Mouse (Mus musculus) erythroid progenitor cell, adult 5-6 weeks (primary cell): ENCODE measurements around the gene Selenok. TPM values are rescaled to one million over a fixed set of nuclear protein-coding genes. Genes with fewer than 3 reads are reported as not detected.

Source experiments
- ATAC-seq: replicated peaks from 2 replicates; pipeline ENCODE4 v1.8.0; 2016; ENCODE audit warnings: moderate number of reproducible peaks, mild to moderate bottlenecking, moderate TSS enrichment, inconsistent platforms; ENCODE audit not compliant: poor library complexity, low FRiP score, severe bottlenecking
- total RNA-seq, 2 experiments: library from RNA; stranded (forward) in 1 of 2; stranded (reverse) in 1 of 2; fragments of 150-400 nt in 1 of 2; fragments of 186-747, 209-891 nt in 1 of 2; gene quantifications; 2 replicates each; pipeline versions ENCODE4 v1.2.3 to v1.2.4; 2015 to 2017; ENCODE audit warnings: low replicate concordance in 2 of 2

The Selenok gene
- total RNA-seq (2015; ENCODE audit: low replicate concordance) (42.9 and 44.4 TPM in 2 replicates), total RNA-seq (2017; ENCODE audit: low replicate concordance) (66.3 and 108 TPM in 2 replicates)

DNA sequence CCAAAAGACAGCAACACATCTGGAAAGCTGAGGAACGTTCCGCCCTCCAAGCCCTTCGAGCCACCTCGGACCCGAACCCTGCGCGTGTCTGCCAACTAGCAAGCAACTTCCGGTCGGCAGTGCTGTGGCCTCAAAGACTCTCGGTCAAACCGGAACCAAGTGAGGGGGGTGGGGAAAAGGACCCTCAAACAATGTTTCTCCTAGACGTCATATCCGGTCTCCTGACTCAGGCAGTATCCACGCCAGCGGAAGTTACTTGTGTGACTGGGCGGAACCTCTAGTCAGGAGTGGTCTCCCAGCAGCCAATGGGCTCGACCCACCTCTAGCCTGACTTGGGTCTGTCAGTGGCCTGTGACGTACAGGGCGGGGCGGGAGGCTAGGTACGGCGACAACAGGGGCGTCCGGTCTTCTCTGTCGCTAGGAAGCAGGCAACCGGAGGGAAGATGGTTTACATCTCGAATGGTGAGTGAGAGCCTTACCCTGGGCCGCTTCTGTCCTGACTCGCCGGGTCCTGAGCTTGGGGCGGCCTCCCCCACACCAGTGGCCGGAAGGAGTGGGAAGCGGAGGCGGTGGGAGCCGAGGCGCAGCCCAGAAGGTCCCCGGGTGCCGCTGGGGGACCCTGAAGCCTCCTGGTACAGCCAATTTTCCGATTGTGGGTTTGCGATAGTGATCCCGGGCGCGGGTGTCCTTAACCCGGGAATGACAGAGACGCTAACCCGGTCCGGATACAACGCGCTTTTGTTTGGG is at the start of gene Selenok:
Selenok (plus strand) TSS at position 234 of the 747 bp plus-strand sequence.
- ATAC-seq, result peak; percentile 99

DNA sequence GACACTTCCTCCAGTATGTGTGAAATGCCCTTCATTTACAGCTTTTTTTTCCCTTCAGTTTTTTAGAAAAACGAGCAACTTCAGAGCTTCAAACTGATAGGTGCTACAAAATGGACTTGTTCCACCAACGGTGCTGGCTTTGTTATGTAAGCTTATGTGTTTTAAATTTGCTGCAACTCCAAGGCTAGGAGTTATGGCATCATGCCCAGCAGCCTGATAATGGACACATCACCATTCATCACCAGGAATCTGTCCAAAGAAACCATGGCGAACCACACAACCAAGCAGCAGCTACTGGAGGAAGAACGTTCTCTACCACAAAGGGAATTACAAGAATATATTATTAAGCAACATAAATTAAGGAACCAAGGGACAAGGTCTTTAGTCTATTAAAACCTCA is 39.1 kb upstream of the Selenok start:
- ATAC-seq, result no peak

GRCm38 (mm10) chr14:29935516-29935915 is 32.6 kb upstream of the Selenok start:
- no peak for ATAC-seq

GRCm38 (mm10) chr14:29937466-29937865 is 30.6 kb upstream of the Selenok start:
- no peak for ATAC-seq

DNA sequence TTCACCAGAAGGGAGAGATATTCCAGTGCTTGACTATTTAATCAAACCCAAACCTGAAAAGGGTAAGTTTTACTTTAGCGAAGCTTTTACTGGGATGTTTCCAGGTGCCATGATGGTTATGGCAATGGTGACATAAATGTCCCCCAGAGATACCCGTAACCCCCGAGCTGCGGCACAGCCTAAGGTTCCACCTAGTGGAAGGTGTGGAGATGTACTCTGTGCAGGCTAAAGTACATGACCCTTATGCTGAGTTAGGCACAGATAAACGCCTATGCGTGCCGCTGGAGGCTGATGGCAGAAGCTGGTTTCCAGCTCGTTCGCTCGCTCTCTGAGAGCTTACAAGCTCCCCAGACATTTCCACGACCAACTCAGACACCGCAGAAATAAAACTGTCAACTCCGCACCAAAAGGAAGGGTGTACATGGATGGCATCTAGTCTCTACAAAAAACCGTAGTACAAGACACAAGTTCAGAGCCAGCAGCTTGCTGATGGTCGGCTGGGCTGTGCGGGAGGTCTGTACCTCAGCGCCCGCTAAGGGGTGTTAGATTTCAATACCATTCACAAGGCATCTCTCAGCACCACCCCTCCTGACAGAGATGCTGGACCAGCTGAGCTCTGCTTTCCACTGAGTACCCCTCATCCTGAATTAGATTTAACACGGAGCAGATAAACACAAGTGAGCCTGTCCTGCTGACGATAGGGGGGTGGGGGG is 28.4 kb upstream of the Selenok start:
- no peak for ATAC-seq

- ATAC-seq, result no peak
Observed at GRCm38 (mm10) chr14:29940313-29940812, 27.7 kb upstream of the Selenok start.

DNA sequence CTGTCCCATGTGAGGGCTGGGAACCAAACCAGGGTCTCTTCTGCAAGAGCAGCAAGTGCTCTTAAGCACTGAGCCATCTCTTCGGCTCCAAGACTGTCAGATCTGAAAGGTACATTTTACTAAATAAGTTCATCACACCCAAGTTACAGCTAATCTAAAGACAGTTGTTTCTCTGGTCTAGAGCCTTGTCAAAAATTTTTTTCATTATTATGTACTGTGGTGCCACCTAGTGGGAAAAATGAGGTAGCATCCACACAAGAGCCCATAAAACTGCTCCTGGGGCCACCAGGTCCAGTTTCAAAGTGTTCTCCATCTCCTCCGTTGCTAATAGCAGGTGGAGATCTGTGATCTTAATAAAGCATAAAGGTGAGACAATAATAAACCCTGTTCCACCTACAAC is 27.2 kb upstream of the Selenok start:
- no peak for ATAC-seq

DNA sequence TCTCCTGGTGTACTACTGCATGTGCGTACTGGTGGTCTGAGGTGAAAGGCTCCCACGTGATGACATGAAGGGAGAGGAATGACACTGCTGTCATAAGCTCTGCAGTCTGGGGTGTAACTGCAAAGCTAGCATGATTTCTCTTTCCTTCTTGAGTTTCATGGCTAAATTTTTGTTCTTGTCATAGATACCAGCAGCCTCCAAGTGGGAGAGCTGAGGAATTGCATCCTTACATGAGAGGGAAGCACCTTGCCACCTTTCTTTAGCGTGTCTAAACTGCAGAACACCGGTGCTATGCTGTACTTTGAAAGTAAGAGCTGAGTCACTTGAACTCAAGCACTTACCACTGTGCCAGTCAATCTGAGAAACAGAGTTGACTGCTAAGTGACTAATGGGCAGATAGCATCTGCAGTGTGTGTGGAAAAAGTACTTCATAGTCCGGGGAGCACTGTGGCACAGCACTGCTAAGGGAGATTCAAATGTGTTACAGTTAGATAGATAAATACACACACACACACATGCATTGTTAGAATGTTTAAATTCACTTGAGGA is 21.3 kb upstream of the Selenok start:
- ATAC-seq, result no peak

GRCm38 (mm10) chr14:29950805-29951204 is 17.3 kb upstream of the Selenok start:
- ATAC-seq, result no peak

DNA sequence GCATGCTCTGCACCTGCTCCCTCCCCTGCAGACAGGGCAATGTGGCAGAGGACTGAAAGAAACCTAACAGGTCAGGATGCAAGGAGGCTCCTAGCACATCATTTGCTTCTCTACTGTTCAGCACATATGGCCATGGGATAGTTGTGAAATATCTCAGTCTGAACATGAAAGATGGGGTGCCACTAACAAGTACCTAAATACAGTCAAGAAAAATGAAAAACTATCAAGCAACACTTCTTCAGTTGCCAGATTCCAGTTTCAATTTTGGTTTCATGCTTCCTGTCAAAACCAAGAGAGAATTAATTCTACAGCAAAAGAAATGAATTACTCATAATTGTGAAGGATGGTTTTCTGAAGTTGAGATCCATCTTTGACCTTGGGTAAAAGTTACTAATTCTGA is 10.7 kb upstream of the Selenok start:
- no peak for ATAC-seq

DNA sequence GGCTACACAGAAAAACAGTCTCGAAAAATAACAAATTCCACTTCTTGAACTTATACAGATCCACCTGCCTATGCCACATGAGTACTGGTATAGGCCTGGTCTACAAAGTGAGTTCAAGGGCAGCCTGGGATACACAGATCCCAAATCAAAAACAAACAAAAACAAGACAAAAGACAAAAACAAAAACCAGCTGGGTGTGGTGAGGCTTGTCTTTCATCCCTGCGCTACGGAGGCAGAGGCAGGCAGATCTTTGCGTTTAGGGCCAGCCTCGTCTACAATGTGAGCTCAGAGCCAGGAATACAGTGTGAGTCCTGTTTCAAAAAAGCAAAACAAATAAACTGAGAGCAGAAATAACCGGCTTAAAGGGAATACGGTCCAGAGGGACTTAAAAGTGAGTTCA is 497 bp upstream of the Selenok start:
- ATAC-seq, result no peak

DNA sequence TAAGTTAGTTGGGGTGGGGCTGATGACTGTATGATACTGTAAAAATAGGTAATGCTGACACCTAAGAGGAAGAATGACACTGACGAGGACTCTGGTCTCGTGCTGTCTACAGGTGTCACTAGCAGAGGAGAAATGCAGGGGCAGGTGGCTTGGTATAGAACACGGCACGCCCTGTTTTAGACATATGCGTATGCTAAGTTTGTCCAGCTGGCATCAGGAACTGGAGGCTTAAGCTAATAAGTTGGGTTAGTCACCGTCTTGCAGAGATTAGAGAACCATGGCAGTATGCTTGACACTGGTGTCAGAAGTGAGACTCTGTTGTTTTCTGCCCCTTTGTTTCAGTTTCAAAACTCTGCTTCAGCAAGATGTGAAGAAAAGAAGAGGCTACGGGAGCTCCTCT is 3.3 kb downstream of the Selenok start:
- ATAC-seq, result no peak

GRCm38 (mm10) chr14:29971993-29972392 is 3.9 kb downstream of the Selenok start:
- ATAC-seq, result no peak

DNA sequence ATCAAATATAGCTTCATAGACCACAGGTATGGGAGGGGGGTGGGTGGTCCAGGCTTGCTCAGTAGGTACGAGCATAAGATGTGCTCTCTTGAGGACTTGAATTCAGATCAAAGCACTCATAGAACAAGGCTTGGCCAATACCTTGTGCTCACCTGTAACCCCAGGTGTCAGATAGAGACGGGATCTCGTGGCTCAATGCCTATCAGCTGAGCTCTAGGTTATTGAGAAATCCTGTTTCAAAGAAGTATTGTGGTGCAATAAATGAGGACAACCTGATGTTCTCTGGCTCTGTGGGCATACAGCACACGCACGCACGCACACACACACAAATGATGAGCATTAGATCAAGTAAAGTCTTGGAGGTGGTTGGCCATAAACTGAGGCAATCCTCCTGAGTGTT is 8.8 kb downstream of the Selenok start:
- ATAC-seq, result no peak

DNA sequence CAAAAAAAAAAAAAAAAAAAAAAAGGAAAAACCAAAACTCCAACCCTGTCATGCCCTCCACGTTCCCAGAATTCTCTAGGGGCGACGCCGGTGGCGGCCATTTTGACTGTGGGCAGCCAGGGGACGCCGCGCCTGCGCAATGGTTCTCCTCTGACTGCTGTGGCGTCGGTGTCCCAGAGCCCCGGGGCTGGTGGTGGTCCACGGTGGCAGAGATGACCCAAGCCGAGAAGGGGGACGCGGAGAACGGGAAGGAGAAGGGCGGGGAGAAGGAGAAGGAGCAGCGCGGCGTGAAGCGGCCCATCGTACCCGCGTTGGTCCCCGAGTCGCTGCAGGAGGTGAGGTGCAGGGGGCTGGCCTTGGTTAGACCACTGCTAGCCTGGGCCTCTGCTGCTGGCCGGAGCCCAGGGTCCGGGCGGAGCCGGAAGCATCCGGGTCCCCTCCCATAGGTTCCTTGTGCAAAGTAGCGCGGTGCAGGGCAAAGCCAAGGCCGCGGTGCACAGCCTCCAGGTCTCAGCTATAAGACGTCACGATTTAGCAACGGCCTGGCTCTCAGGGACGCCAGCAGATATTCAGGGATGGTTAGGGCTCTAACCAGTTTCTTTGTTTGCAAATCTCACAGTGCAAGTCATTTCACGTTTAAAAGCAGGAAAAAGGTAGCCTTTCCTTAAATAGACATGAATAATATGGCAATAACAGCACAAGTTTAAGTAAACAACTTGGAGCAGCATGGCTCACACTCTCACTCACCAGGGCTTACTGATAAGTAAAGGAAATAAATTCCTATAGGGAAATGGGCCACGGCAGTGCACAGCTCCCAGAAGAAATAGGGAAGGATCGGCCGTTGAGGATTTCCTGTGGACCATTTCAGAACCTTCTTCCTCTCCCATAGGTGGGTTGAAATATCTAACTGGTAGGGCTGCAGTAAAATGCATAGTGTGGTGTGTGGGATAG is 10.4 kb downstream of the Selenok start, which contains the start of gene Actr8:
Actr8 (plus strand) TSS at position 84 of the 951 bp plus-strand sequence.
- peak; percentile 92 for ATAC-seq

DNA sequence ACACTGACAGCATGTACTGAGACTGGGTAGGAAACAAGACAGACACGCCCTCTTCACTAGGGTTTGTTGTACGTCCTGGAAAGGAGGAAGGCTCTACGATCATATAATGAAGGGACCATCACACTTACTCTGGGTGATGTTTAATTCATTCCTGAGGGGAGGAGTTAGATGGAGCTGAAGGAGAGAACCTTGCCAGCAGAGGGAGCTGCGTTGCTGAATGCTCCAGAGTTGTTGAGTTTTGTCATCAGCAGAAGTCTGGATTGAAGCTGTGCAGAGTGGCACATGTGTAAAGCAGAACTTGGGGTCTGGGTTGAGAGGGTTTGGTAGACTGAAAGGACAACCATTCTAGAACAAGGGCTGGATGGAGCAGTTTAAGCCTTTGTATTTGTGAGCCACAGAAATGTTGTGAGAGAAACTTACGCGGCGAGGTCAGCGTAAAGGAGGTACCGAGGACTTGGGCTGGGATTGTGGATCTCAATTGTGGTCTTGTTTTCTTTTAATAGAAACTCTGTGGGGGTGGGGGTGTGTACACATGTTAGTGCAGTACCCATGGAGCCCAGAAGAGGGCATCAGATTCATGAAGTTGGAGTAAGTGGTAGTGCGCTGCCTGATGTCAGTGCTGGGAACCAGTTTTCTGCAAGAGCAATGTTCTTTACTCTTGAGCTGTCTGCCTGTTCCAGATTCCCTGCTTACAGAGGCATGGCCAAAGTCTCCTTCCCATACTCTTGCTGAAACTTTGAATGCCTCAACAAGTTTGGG is 12.5 kb downstream of the Selenok start:
- ATAC-seq, result 0 out of 2 replicates have a peak, but pooled peaks have one; percentile 32

DNA sequence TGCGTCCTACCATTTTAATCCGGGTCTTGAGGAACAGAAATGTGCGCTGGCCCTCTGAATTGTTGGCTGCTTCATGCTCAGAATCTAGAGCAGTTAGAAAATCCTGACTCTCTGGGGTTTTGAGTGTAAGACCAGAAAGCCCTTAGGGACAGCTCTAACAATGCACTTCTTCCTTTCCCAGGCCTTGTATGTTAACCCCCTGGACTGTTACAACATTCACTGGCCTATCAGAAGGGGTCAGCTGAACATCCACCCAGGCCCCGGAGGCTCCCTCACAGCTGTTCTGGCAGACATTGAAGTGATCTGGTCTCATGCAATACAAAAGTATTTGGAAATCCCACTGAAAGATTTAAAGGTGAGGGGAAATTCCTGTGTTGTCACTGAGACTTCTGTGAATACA is 18.0 kb downstream of the Selenok start:
- ATAC-seq, result no peak

- ATAC-seq, result no peak
Observed at GRCm38 (mm10) chr14:29987276-29987675, 19.2 kb downstream of the Selenok start.

GRCm38 (mm10) chr14:29987739-29988138 is 19.6 kb downstream of the Selenok start:
- ATAC-seq, result no peak
